In the genomic region with DNA sequence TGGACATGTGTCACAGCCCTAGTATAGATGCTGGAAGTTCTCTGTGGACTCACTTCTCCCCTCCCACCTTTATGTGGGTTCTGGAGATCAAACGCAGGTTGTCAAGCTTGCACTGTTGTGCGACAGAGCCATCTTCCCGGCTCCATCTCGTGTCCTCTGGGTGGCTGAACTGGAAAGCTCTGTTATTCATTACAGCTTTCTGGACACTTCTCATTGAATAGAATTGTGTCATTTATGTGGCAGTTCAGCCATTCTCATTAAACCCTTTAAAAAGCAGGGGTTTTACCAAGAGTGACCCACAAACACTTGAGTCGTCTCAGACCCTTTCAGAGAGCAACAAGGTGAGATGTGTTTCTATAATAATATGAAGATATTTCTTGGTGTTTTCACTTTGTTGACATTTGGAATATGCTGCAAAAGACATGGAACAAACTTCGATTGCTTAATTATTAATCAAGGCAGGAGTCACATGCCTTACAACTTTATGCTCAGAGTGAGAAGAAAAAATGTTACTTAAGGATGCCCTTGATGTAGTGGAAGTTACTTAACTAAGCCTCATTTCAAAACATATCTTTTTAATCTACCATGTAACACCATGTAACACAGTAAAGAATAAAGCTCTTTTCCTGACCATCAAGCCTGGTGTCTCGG, we compare ENCODE assay signal across 14 mouse cellular contexts.
"Had no signal": no experiment of that assay in that cellular context is flagged by ENCODE, and none has a peak within 500 bp of the region (broad histone marks: within the 10 kb centered on the region; RNA-seq: fewer than 3 reads in every experiment).

No protein-coding gene starts in this region.

- H3K27me3 ChIP-seq: midbrain, embryonic 13.5 days; stomach, embryonic 15.5 days had no signal

- H3K27ac ChIP-seq: layer of hippocampus, adult 2 months; liver, embryonic 14.5 days; midbrain, embryonic 13.5 days; stomach, embryonic 15.5 days had no signal

- ATAC-seq: hindbrain, embryonic 16.5 days; inflammation-experienced regulatory T-cells, adult 6 months; intestine, postnatal 0 days; lung, postnatal 0 days; midbrain, embryonic 13.5 days had no signal

- H3K36me3 ChIP-seq: midbrain, embryonic 13.5 days; stomach, embryonic 15.5 days had no signal

- H3K4me3 ChIP-seq: layer of hippocampus, adult 2 months; midbrain, embryonic 13.5 days; stomach, embryonic 15.5 days had no signal

- H3K4me1 ChIP-seq: midbrain, embryonic 13.5 days; stomach, embryonic 15.5 days had no signal

- DNase-seq: left cerebral cortex, postnatal 4 days; lung, adult 2 months; lung, postnatal 36 days; right cerebral cortex, postnatal 14 days; thymus, adult 2 months; thymus, postnatal 25 days had no signal

- H3K4me2 ChIP-seq: midbrain, embryonic 13.5 days; stomach, embryonic 15.5 days had no signal

- H3K9me3 ChIP-seq: midbrain, embryonic 13.5 days; stomach, embryonic 15.5 days had no signal

- H3K9ac ChIP-seq: liver, embryonic 14.5 days; midbrain, embryonic 13.5 days; stomach, embryonic 15.5 days had no signal
